Mouse (Mus musculus) kidney, postnatal 25 days (tissue): ENCODE measurements around the gene Jph3.

Experiments used
- DNase-seq, 2 experiments: peaks; one replicate each; pipeline ENCODE4 v3.0.0; 2021; ENCODE audit warnings: mixed read lengths in 2 of 2

Jph3 gene

GRCm38 (mm10) chr8:121730646-121731045 is 1.2 kb downstream of the Jph3 start:
- DNase-seq: no peak

- no peak for DNase-seq
These were observed 1.6 kb downstream of the Jph3 start for GRCm38 (mm10) chr8:121731060-121731459.

- no peak for DNase-seq
These were observed 2.3 kb downstream of the Jph3 start for GRCm38 (mm10) chr8:121731471-121732333.

GRCm38 (mm10) chr8:121732334-121732665 is 2.9 kb downstream of the Jph3 start:
- DNase-seq: no peak

GRCm38 (mm10) chr8:121734262-121734661 is 4.8 kb downstream of the Jph3 start:
- no peak for DNase-seq

- DNase-seq: peak; percentile 51 to 64
These were observed 6.8 kb downstream of the Jph3 start for GRCm38 (mm10) chr8:121736236-121736635.

- no peak for DNase-seq
These were observed 11.3 kb downstream of the Jph3 start for GRCm38 (mm10) chr8:121740721-121741120.

- DNase-seq: no peak
These were observed 20.1 kb downstream of the Jph3 start for GRCm38 (mm10) chr8:121749501-121749900.

GRCm38 (mm10) chr8:121750512-121750911 is 21.1 kb downstream of the Jph3 start:
- no peak for DNase-seq

- peak; percentile 43 to 62 for DNase-seq
These were observed 22.0 kb downstream of the Jph3 start for GRCm38 (mm10) chr8:121751407-121751806.

GRCm38 (mm10) chr8:121758470-121758869 is 29.0 kb downstream of the Jph3 start:
- DNase-seq: no peak

- no peak for DNase-seq
These were observed 31.1 kb downstream of the Jph3 start for GRCm38 (mm10) chr8:121760484-121760883.

GRCm38 (mm10) chr8:121761480-121761879 is 32.1 kb downstream of the Jph3 start:
- peak in 1 of 2 experiments; percentile 39 for DNase-seq

GRCm38 (mm10) chr8:121762999-121763699 is 33.7 kb downstream of the Jph3 start:
- DNase-seq: no peak

GRCm38 (mm10) chr8:121763700-121764013 is 34.2 kb downstream of the Jph3 start:
- no peak for DNase-seq

- no peak for DNase-seq
These were observed 36.2 kb downstream of the Jph3 start for GRCm38 (mm10) chr8:121765594-121766138.

GRCm38 (mm10) chr8:121769095-121769494 is 39.7 kb downstream of the Jph3 start:
- no peak for DNase-seq

GRCm38 (mm10) chr8:121769621-121770020 is 40.2 kb downstream of the Jph3 start:
- no peak for DNase-seq

- DNase-seq: no peak
These were observed 41.7 kb downstream of the Jph3 start for GRCm38 (mm10) chr8:121770845-121771752.

- no peak for DNase-seq
These were observed 44.5 kb downstream of the Jph3 start for GRCm38 (mm10) chr8:121773876-121774275.

GRCm38 (mm10) chr8:121782493-121782892 is 53.1 kb downstream of the Jph3 start:
- DNase-seq: no peak

GRCm38 (mm10) chr8:121786542-121786941 is 57.1 kb downstream of the Jph3 start:
- DNase-seq: no peak

- no peak for DNase-seq
These were observed 59.4 kb downstream of the Jph3 start for GRCm38 (mm10) chr8:121788786-121789185.
